Mouse (Mus musculus): ENCODE measurements around the gene Capg. TPM values are rescaled to one million over a fixed set of nuclear protein-coding genes. Genes with fewer than 3 reads are reported as not detected.

Capg gene
- polyA plus RNA-seq, 1 experiment, result 394 TPM

DNA sequence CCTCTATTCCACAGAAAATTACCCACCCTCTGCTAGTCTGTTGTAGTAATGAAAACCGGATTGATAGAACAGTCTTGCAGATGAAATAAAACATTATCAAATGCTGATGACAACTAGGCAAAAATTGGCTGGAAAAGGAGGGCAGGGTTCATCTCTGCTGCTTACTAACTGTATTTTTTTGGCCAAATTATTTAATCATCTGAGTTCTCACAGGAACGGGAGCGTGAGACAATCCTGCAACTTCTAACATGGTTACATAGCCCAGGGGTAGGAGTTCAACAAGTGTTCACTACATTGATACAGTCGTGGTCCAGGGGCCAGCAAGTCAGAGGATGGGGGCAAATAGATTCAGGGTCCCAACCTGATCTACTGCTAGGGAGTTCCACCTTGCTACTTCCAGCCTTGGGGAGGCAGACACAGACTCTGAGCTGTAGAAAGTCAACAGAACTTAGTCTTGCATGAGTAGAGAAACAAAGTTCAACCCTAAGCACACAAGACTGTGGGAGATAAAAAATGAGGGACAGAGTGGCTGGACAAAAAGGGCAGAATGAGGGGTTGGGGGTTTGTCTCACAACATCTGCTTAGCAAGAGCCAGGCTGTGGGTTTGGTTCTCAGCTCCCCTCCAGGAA is 39.1 kb downstream of the Capg start:
- no peaks in the 10 kb centered on the region for H3K27me3 ChIP-seq (ENCODE audit: control insufficient read depth, insufficient read depth, insufficient read length)
- H3ac ChIP-seq (ENCODE audit: control insufficient read depth, insufficient read length), result no peak overlapping the region
- H3K4me3 ChIP-seq, result no peak overlapping the region
- no peaks in the 10 kb centered on the region for H3K36me3 ChIP-seq (ENCODE audit: control insufficient read depth, insufficient read depth)
- H3K79me2 ChIP-seq (ENCODE audit: control insufficient read depth, insufficient read depth), result no peaks in the 10 kb centered on the region
- TF ChIP-seq E2F4 (IDR thresholded peaks at IDR 0.05; ENCODE audit: insufficient read depth) (no peak), USF1 (IDR thresholded peaks at IDR 0.05; ENCODE audit: low read depth) (no peak), POLR2AphosphoS2 (IDR thresholded peaks at IDR 0.05; ENCODE audit: insufficient read length, low read depth) (no peak), POLR2A (IDR thresholded peaks at IDR 0.05; ENCODE audit: insufficient read length, low read depth) (no peak), MYOD1 (IDR thresholded peaks at IDR 0.05; ENCODE audit: control insufficient read depth in 1 of 3, insufficient read length in 2 of 3, low read depth in 2 of 3) (no peak), TCF12 (IDR thresholded peaks at IDR 0.05; ENCODE audit: insufficient read depth, poor library complexity, severe bottlenecking) (no peak)
- H3K4me2 ChIP-seq (ENCODE audit: low read depth), result no peak overlapping the region

DNA sequence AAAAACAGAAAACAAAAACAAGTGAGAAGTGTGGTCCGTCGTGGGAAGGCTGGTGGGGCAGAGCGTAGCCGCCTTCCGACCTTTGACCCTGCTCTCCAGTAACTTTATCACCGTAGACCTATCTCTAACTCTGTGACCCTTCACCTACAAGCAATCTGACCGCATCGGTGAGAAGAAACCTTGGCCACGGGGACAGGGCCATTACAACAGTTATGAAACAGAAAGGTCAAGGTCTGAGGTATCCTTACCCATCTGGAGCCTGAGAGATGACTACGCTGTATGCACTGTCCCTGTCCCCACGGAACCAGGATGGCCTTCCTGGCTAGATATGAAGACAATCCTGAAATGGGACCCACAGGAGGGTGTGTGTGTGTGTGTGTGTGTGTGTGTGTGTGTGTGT is 40.0 kb downstream of the Capg start:
- Histone ChIP-seq H3ac (ENCODE audit: control insufficient read depth, insufficient read length) (no peak overlapping the region), H3K36me3 (ENCODE audit: control insufficient read depth, insufficient read depth) (no peaks in the 10 kb centered on the region), H3K4me2 (ENCODE audit: low read depth) (no peak overlapping the region), H3K79me2 (ENCODE audit: control insufficient read depth, insufficient read depth) (no peaks in the 10 kb centered on the region), H3K4me3 (no peak overlapping the region), H3K27me3 (ENCODE audit: control insufficient read depth, insufficient read depth, insufficient read length) (no peaks in the 10 kb centered on the region)
- TF ChIP-seq TCF3 (IDR thresholded peaks at IDR 0.05; ENCODE audit: insufficient read length, low read depth), result no peak
- TF ChIP-seq MYOG (IDR thresholded peaks at IDR 0.05; ENCODE audit: control insufficient read depth in 1 of 3, insufficient read depth in 1 of 3, insufficient read length in 2 of 3, low read depth in 2 of 3), result no peak
- no peak for TF ChIP-seq MAX (IDR thresholded peaks at IDR 0.05; ENCODE audit: low read depth)
- TF ChIP-seq POLR2A (IDR thresholded peaks at IDR 0.05; ENCODE audit: insufficient read length, low read depth), result no peak
- no peak for TF ChIP-seq REST (IDR thresholded peaks at IDR 0.05; ENCODE audit: insufficient read depth, insufficient read length)
- TF ChIP-seq TCF12 (IDR thresholded peaks at IDR 0.05; ENCODE audit: insufficient read depth, poor library complexity, severe bottlenecking), result no peak
- no peak for TF ChIP-seq E2F4 (IDR thresholded peaks at IDR 0.05; ENCODE audit: insufficient read depth)
- no peak for TF ChIP-seq POLR2AphosphoS2 (IDR thresholded peaks at IDR 0.05; ENCODE audit: insufficient read length, low read depth)
- no peak for TF ChIP-seq MYOD1 (IDR thresholded peaks at IDR 0.05; ENCODE audit: control insufficient read depth in 1 of 3, insufficient read length in 2 of 3, low read depth in 2 of 3)
- TF ChIP-seq SRF (IDR thresholded peaks at IDR 0.05; ENCODE audit: control insufficient read depth, insufficient read length, low read depth), result no peak
- TF ChIP-seq USF1 (IDR thresholded peaks at IDR 0.05; ENCODE audit: low read depth), result no peak
- no peak for TF ChIP-seq CEBPB (IDR thresholded peaks at IDR 0.05; ENCODE audit: insufficient read depth, poor library complexity, severe bottlenecking)

DNA sequence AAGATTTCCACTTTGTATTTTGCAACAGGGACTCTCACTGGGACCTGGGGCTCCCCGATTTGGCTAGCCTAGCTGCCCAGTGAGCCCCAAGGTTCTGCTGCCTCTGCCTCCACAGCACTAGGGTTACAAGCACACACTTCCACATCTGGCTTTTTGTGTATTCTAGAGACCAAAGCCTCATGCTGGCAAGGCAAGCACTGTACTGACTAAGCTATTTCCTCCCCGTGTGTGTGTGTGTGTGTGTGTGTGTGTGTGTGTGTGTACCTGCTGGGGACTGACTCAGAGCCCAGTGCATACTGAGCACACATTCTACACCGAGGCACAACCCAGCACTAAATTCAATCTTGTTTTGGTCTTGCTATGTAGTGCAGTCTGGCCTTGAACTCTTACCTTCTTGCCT is 42.5 kb downstream of the Capg start:
- no peaks in the 10 kb centered on the region for H3K27me3 ChIP-seq (ENCODE audit: control insufficient read depth, insufficient read depth, insufficient read length)
- no peak overlapping the region for H3ac ChIP-seq (ENCODE audit: control insufficient read depth, insufficient read length)
- no peak overlapping the region for H3K4me2 ChIP-seq (ENCODE audit: low read depth)
- H3K36me3 ChIP-seq (ENCODE audit: control insufficient read depth, insufficient read depth), result no peaks in the 10 kb centered on the region
- H3K79me2 ChIP-seq (ENCODE audit: control insufficient read depth, insufficient read depth), result no peaks in the 10 kb centered on the region
- TF ChIP-seq TCF3 (IDR thresholded peaks at IDR 0.05; ENCODE audit: insufficient read length, low read depth), result no peak
- TF ChIP-seq MYOG (IDR thresholded peaks at IDR 0.05; ENCODE audit: control insufficient read depth in 1 of 3, insufficient read depth in 1 of 3, insufficient read length in 2 of 3, low read depth in 2 of 3), result no peak
- no peak for TF ChIP-seq MAX (IDR thresholded peaks at IDR 0.05; ENCODE audit: low read depth)
- TF ChIP-seq E2F4 (IDR thresholded peaks at IDR 0.05; ENCODE audit: insufficient read depth), result no peak
- no peak for TF ChIP-seq CEBPB (IDR thresholded peaks at IDR 0.05; ENCODE audit: insufficient read depth, poor library complexity, severe bottlenecking)
- TF ChIP-seq REST (IDR thresholded peaks at IDR 0.05; ENCODE audit: insufficient read depth, insufficient read length), result no peak
- no peak for TF ChIP-seq POLR2AphosphoS2 (IDR thresholded peaks at IDR 0.05; ENCODE audit: insufficient read length, low read depth)
- no peak for TF ChIP-seq SRF (IDR thresholded peaks at IDR 0.05; ENCODE audit: control insufficient read depth, insufficient read length, low read depth)
- TF ChIP-seq USF1 (IDR thresholded peaks at IDR 0.05; ENCODE audit: low read depth), result no peak
- no peak for TF ChIP-seq MYOD1 (IDR thresholded peaks at IDR 0.05; ENCODE audit: control insufficient read depth in 1 of 3, insufficient read length in 2 of 3, low read depth in 2 of 3)
- TF ChIP-seq TCF12 (IDR thresholded peaks at IDR 0.05; ENCODE audit: insufficient read depth, poor library complexity, severe bottlenecking), result no peak
- TF ChIP-seq POLR2A (IDR thresholded peaks at IDR 0.05; ENCODE audit: insufficient read length, low read depth), result no peak
- no peak overlapping the region for H3K4me3 ChIP-seq

DNA sequence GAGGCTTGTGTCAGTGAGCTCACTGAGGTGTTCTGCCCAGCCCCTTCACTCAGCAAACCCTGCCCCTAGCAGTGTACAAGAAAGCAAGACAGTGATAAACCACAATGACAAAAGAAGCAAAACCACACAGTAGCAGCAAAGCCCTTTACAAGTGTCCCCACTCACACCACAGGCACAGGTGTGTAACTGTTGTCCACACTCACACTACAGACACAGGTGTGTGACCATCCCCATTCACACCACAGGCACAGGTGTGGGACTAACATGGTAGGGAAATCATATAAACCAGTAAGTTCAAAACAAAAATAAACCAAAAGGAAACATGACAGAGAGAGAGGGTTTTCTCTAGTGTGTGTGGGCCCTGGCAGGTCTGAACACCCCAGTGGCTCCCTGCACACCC is 44.1 kb downstream of the Capg start:
- Histone ChIP-seq H3K36me3 (ENCODE audit: control insufficient read depth, insufficient read depth) (no peaks in the 10 kb centered on the region), H3K79me2 (ENCODE audit: control insufficient read depth, insufficient read depth) (no peaks in the 10 kb centered on the region), H3K4me3 (no peak overlapping the region), H3K27me3 (ENCODE audit: control insufficient read depth, insufficient read depth, insufficient read length) (no peaks in the 10 kb centered on the region), H3K4me2 (ENCODE audit: low read depth) (no peak overlapping the region), H3ac (ENCODE audit: control insufficient read depth, insufficient read length) (no peak overlapping the region)
- no peak for TF ChIP-seq POLR2AphosphoS2 (IDR thresholded peaks at IDR 0.05; ENCODE audit: insufficient read length, low read depth)
- no peak for TF ChIP-seq TCF12 (IDR thresholded peaks at IDR 0.05; ENCODE audit: insufficient read depth, poor library complexity, severe bottlenecking)
- no peak for TF ChIP-seq E2F4 (IDR thresholded peaks at IDR 0.05; ENCODE audit: insufficient read depth)
- TF ChIP-seq MAX (IDR thresholded peaks at IDR 0.05; ENCODE audit: low read depth), result no peak
- no peak for TF ChIP-seq CEBPB (IDR thresholded peaks at IDR 0.05; ENCODE audit: insufficient read depth, poor library complexity, severe bottlenecking)
- peak; percentile 50 for TF ChIP-seq TCF3 (IDR thresholded peaks at IDR 0.05; ENCODE audit: insufficient read length, low read depth)
- TF ChIP-seq REST (IDR thresholded peaks at IDR 0.05; ENCODE audit: insufficient read depth, insufficient read length), result no peak
- peak in 1 of 3 experiments; percentile 55 for TF ChIP-seq MYOG (IDR thresholded peaks at IDR 0.05; ENCODE audit: control insufficient read depth in 1 of 3, insufficient read depth in 1 of 3, insufficient read length in 2 of 3, low read depth in 2 of 3)
- no peak for TF ChIP-seq POLR2A (IDR thresholded peaks at IDR 0.05; ENCODE audit: insufficient read length, low read depth)
- no peak for TF ChIP-seq SRF (IDR thresholded peaks at IDR 0.05; ENCODE audit: control insufficient read depth, insufficient read length, low read depth)
- TF ChIP-seq MYOD1 (IDR thresholded peaks at IDR 0.05; ENCODE audit: control insufficient read depth in 1 of 3, insufficient read length in 2 of 3, low read depth in 2 of 3), result peak in 2 of 3 experiments; percentile 37 to 61
- no peak for TF ChIP-seq USF1 (IDR thresholded peaks at IDR 0.05; ENCODE audit: low read depth)

Measured in myocyte (in vitro differentiated cells).